Mouse (Mus musculus) MEL (cell line): ENCODE data around the gene Flot2.

Source experiments
- CTCF ChIP-seq, 3 experiments: IDR thresholded peaks in 2 of 3; conservative IDR thresholded peaks in 1 of 3; 2 replicates each; pipeline ENCODE4 v1.5.1; 2011 to 2012; ENCODE audit warnings: low read length in 3 of 3, low read depth in 2 of 3, mild to moderate bottlenecking in 2 of 3, improper control_type of control experiment in 1 of 3, inconsistent platforms in 1 of 3, mixed read lengths in 1 of 3, moderate library complexity in 1 of 3; ENCODE audit not compliant: control insufficient read depth in 1 of 3, insufficient read depth in 1 of 3, poor library complexity in 1 of 3, severe bottlenecking in 1 of 3
- E2F4 ChIP-seq: IDR thresholded peaks from 2 replicates; pipeline ENCODE4 v1.6.1; 2011; ENCODE audit warnings: low read depth, low read length, improper control_type of control experiment, borderline replicate concordance
- EP300 ChIP-seq, 2 experiments: IDR thresholded peaks; 2 replicates each; pipeline ENCODE4 v1.6.1; 2011; ENCODE audit warnings: improper control_type of control experiment in 2 of 2, low read length in 2 of 2, low read depth in 1 of 2, mild to moderate bottlenecking in 1 of 2
- MYC ChIP-seq: IDR thresholded peaks from 2 replicates; pipeline ENCODE4 v1.6.1; 2011; ENCODE audit warnings: low read depth, mild to moderate bottlenecking, low read length, improper control_type of control experiment, moderate library complexity
- NRF1 ChIP-seq: IDR thresholded peaks from 2 replicates; pipeline ENCODE4 v1.6.1; 2014; ENCODE audit warnings: low read depth, mild to moderate bottlenecking, inconsistent platforms, low read length, improper control_type of control experiment, moderate library complexity; ENCODE audit not compliant: poor library complexity, insufficient read depth, severe bottlenecking
- POLR2A ChIP-seq, 2 experiments: IDR thresholded peaks; 2 replicates each; pipeline ENCODE4 v1.6.1; 2011 to 2012; ENCODE audit warnings: low read length in 2 of 2, mild to moderate bottlenecking in 2 of 2, control low read depth in 1 of 2, improper control_type of control experiment in 1 of 2, low read depth in 1 of 2, moderate library complexity in 1 of 2; ENCODE audit not compliant: control insufficient read depth in 1 of 2, insufficient read depth in 1 of 2, poor library complexity in 1 of 2
- USF1 ChIP-seq: IDR thresholded peaks from 2 replicates; pipeline ENCODE4 v1.6.1; 2014; ENCODE audit warnings: low read depth, mild to moderate bottlenecking, inconsistent platforms, low read length, improper control_type of control experiment, moderate library complexity
- USF2 ChIP-seq, 2 experiments: IDR thresholded peaks; 2 replicates each; pipeline ENCODE4 v1.6.1; 2011 to 2012; ENCODE audit warnings: improper control_type of control experiment in 2 of 2, low read length in 2 of 2, borderline replicate concordance in 1 of 2, inconsistent platforms in 1 of 2, low read depth in 1 of 2, mild to moderate bottlenecking in 1 of 2; ENCODE audit not compliant: insufficient read depth in 1 of 2
- ZKSCAN1 ChIP-seq: IDR thresholded peaks from 2 replicates; pipeline ENCODE4 v1.6.1; 2012; ENCODE audit warnings: low read depth, mild to moderate bottlenecking, inconsistent platforms, low read length, improper control_type of control experiment, moderate library complexity

- TF ChIP-seq E2F4 (no peak), CTCF (IDR thresholded peaks at IDR 0.05 in 2 of 3, conservative IDR thresholded peaks at IDR 0.05 in 1 of 3; ENCODE audit: control insufficient read depth in 1 of 3, insufficient read depth in 1 of 3, low read depth in 2 of 3, low read length in 3 of 3, poor library complexity in 1 of 3, severe bottlenecking in 1 of 3) (no peak), EP300 (IDR thresholded peaks at IDR 0.05; ENCODE audit: low read depth in 1 of 2, low read length in 2 of 2) (no peak), ZKSCAN1 (no peak), POLR2A (IDR thresholded peaks at IDR 0.05; ENCODE audit: control insufficient read depth in 1 of 2, insufficient read depth in 1 of 2, low read depth in 1 of 2, low read length in 2 of 2, poor library complexity in 1 of 2) (no peak), NRF1 (no peak), USF1 (no peak), USF2 (IDR thresholded peaks at IDR 0.05; ENCODE audit: borderline replicate concordance in 1 of 2, insufficient read depth in 1 of 2, low read depth in 1 of 2, low read length in 2 of 2) (no peak), MYC (no peak)
These were observed 45.9 kb downstream of the Flot2 start for GRCm38 (mm10) chr11:78083595-78083994.
